Mouse (Mus musculus) neutrophil, adult 5-6 weeks (primary cell): ENCODE measurements around the gene Plagl1. TPM values are rescaled to one million over a fixed set of nuclear protein-coding genes. Genes with fewer than 3 reads are reported as not detected.

Source experiments
- ATAC-seq: fragments of 151-379, 151-347 bp; 2 replicates; pipeline ENCODE4 v1.8.0; 2017; ENCODE audit warnings: mild to moderate bottlenecking, moderate TSS enrichment; ENCODE audit not compliant: insufficient number of reproducible peaks, poor library complexity, low FRiP score, severe bottlenecking; ENCODE audit errors: extremely low read depth
- total RNA-seq: library from RNA; stranded (forward); fragments of 200-1000 nt; gene quantifications from 2 replicates; pipeline ENCODE4 v1.2.3, GENCODE M21; 2017

Gene Plagl1
- total RNA-seq, 1 experiment from 2014 or later: not detected

DNA sequence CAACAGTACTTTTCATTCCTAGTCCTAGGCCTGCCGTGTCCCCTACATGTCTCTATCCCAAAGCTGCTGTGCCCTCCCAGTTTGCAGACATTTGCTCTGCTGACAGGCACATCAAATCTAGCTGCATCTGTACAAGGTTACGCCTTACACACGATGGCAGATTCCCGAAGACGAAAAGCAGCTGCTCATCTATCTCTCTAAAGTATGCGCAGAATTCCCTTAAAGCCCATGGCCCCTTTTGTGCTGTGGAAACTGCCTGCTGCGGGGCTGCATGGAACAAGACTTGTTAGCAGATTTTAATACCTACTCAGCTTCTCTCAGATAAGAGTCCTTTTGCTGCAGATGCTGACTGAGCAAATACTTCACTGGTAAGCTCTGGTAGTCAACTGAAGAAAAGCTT lies 119.9 kb downstream of the Plagl1 start:
- ATAC-seq: no peak

Other genes starting within 250 kb of the Plagl1 start
- gene Utrn, start 191.1 kb upstream of the Plagl1 start, total RNA-seq: 84.1 TPM in 2 replicates
- gene Stx11, start 96.2 kb upstream of the Plagl1 start, total RNA-seq: 67.7 and 67.8 TPM in 2 replicates
- gene Sf3b5, start 55.2 kb upstream of the Plagl1 start, total RNA-seq: 6.5 and 9.1 TPM in 2 replicates
- not detected in 2 replicates for gene Zc2hc1b, start 117.5 kb downstream of the Plagl1 start, total RNA-seq
- 18.5 and 23.9 TPM in 2 replicates for gene Ltv1, start 132.7 kb downstream of the Plagl1 start, total RNA-seq